Mouse (Mus musculus): ENCODE data around the gene Wwox. TPM values are rescaled to one million over a fixed set of nuclear protein-coding genes. Genes with fewer than 3 reads are reported as not detected.

The Wwox gene
- polyA plus RNA-seq, 1 experiment from 2014 or later, result 14.0 TPM

DNA sequence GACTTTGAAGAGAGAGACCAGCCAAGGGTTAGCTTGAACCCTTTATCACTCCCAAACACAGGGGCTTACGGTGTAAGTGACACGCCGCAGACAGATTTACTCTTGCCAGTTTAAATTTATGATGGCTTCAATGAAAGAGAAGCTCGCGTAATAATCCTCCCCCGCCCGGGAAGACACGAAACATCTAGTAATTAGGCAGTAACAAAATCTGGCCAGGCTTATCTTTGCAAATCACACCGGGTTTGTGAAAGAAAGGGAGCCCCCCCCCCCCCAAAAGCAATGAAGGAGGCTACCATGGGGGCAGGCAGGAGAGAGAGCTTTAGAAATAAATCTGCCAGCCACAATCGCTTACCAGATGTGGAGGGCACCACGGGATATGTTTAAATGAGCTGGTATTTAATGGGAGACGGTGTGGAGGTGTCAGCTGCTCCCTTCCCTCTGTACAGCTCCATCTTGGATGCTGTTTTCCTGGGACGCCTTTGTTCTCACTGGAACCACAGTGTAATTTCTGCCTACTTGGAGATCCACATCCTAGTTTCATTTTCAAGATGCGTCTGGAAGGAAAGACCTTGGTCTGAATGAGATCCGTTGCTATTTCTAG lies 268.2 kb downstream of the Wwox start:
- no peaks in the 10 kb centered on the region for H3K36me3 ChIP-seq (ENCODE audit: control insufficient read depth, insufficient read depth, low read length)
- 0 out of 2 replicates have a peak overlapping the region, but pooled peaks have one; percentile 14 for H3K27ac ChIP-seq (ENCODE audit: low read depth)
- H3K27me3 ChIP-seq (replicated peaks; ENCODE audit: control insufficient read depth, insufficient read depth, low read length), result no peaks in the 10 kb centered on the region
- peak overlapping the region; percentile 24; the same call in 1 of the 2 replicates for H3K4me2 ChIP-seq (ENCODE audit: low read length)
- no peak overlapping the region for H3K4me3 ChIP-seq (ENCODE audit: low read depth, low read length)
- H3K9ac ChIP-seq (ENCODE audit: low read length), result peak overlapping the region; percentile 8; the same call in 1 of the 2 replicates
- DNase-seq (ENCODE audit: low spot score) (no peak), ATAC-seq (replicated peaks; ENCODE audit: low FRiP score, low TSS enrichment, low read depth) (no peak)
- peaks cover 10% of the 10 kb centered on the region for H3K4me1 ChIP-seq (replicated peaks; ENCODE audit: control insufficient read depth, insufficient read depth, low read length)
- H3K9me3 ChIP-seq (ENCODE audit: control insufficient read depth, low read length), result no peaks in the 10 kb centered on the region
- WGBS, result 20% methylated on average over 15 of the region's 15 CpGs

DNA sequence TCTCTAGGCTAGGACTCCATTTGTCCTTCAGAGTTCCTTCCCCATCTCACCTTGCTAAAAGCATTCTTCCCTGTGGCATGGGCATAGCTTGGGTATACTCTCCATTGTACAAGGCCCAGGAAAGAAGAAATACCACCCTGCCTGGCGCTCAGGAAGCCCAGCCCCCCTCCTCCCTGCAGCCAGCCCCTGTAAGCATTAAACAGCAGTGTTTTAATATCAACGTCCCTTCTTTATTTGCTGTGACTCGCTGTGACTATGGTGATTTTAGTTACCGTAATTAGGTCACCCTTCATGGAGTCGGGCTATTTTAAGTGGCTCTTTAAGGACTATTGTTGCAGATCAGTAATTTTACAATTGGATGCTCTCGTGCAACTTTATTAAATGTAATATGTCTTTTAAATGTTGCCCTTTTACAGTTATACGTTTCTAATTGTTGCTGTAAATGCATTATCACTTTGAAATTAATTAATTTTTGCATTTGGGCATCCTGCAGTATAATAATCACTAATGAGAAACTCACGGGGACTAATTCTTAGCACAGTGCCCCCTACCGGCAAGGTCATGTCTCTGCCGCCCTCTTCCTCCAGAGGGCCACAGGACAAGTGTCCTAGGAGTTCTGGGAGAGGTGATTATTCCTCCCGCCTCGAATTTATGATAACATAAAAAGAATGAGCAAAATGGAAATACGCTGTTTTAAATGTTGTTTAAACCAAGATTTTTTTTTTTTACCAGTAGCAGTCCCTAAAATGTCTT lies 276.0 kb downstream of the Wwox start:
- WGBS, result 73% methylated on average over 13 of the region's 13 CpGs
- DNase-seq (ENCODE audit: low spot score), result no peak
- H3K27ac ChIP-seq (ENCODE audit: low read depth), result no peak overlapping the region

DNA sequence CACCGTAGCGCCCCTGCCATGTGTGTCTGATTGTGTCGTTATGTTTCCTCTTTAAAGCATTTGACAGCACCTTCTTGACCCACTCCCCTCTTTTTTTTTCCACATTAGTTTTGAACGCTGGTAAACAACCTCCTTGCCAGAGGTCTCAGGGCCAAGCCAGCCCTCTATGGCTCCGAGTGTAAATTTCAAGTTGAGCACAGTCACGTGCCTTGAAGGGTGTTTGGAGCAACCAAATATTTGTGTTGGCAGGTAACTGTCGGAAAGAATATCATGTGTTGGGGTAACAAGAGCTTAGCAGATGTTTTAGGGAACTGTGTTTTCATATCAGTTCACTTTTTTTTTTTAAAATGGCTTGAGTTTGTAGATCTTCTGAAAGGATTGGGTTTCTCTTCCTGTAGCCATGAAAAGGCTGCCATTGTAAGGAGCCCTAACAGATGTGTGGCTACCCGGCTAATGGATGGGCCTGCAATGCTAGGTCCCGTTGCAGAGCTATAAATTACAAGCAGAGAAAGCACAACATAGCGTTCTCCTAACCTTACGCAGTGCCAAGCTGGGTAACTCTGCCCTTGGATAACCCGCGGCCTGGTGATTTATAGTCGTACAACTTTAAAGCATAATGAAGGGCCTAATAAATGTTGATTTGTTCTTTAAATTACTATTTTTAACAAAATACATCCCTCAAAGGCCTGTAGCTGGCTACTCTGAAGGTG lies 277.2 kb downstream of the Wwox start:
- ATAC-seq (replicated peaks; ENCODE audit: low FRiP score, low TSS enrichment, low read depth), result no peak
- no peaks in the 10 kb centered on the region for H3K4me1 ChIP-seq (replicated peaks; ENCODE audit: control insufficient read depth, insufficient read depth, low read length)
- 55% methylated on average over 14 of the region's 14 CpGs for WGBS
- H3K27me3 ChIP-seq (replicated peaks; ENCODE audit: control insufficient read depth, insufficient read depth, low read length), result no peaks in the 10 kb centered on the region
- H3K4me2 ChIP-seq (ENCODE audit: low read length), result no peak overlapping the region
- H3K9ac ChIP-seq (ENCODE audit: low read length), result no peak overlapping the region
- H3K36me3 ChIP-seq (ENCODE audit: control insufficient read depth, insufficient read depth, low read length), result no peaks in the 10 kb centered on the region
- H3K9me3 ChIP-seq (ENCODE audit: control insufficient read depth, low read length), result no peaks in the 10 kb centered on the region
- no peak overlapping the region for H3K27ac ChIP-seq (ENCODE audit: low read depth)
- DNase-seq (ENCODE audit: low spot score), result no peak
- no peak overlapping the region for H3K4me3 ChIP-seq (ENCODE audit: low read depth, low read length)

More for the DNA sequence above, 276.0 kb downstream of the Wwox start:
- H3K4me3 ChIP-seq (ENCODE audit: low read depth, low read length), result no peak overlapping the region
- H3K27me3 ChIP-seq (replicated peaks; ENCODE audit: control insufficient read depth, insufficient read depth, low read length), result no peaks in the 10 kb centered on the region
- no peaks in the 10 kb centered on the region for H3K36me3 ChIP-seq (ENCODE audit: control insufficient read depth, insufficient read depth, low read length)
- ATAC-seq (replicated peaks; ENCODE audit: low FRiP score, low TSS enrichment, low read depth), result no peak
- H3K4me1 ChIP-seq (replicated peaks; ENCODE audit: control insufficient read depth, insufficient read depth, low read length), result no peaks in the 10 kb centered on the region
- H3K4me2 ChIP-seq (ENCODE audit: low read length), result no peak overlapping the region
- no peak overlapping the region for H3K9ac ChIP-seq (ENCODE audit: low read length)
- no peaks in the 10 kb centered on the region for H3K9me3 ChIP-seq (ENCODE audit: control insufficient read depth, low read length)

DNA sequence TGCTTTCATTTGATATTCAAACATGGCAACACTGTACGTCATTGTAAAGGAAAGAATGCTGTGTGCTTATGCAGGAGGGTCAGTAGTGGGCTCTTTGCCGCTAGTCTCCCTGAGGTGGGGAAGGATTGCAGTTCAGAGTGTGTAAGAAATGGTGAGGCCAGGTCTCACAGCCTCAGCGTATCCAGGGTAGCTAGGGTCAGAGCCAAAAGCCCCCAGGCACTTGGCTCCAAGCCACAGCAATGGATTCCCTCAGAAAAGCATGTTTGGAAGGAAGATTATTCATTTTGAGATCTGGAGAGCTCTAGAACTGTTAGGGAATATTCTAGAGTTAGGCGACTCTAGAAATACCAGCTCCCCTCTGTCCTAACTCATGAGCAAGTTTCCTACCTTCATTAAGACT lies 279.4 kb downstream of the Wwox start:
- Histone ChIP-seq H3K27me3 (replicated peaks; ENCODE audit: control insufficient read depth, insufficient read depth, low read length) (no peaks in the 10 kb centered on the region), H3K9ac (ENCODE audit: low read length) (no peak overlapping the region), H3K4me1 (replicated peaks; ENCODE audit: control insufficient read depth, insufficient read depth, low read length) (no peaks in the 10 kb centered on the region), H3K27ac (ENCODE audit: low read depth) (no peak overlapping the region), H3K4me3 (ENCODE audit: low read depth, low read length) (no peak overlapping the region), H3K36me3 (ENCODE audit: control insufficient read depth, insufficient read depth, low read length) (no peaks in the 10 kb centered on the region), H3K9me3 (ENCODE audit: control insufficient read depth, low read length) (no peaks in the 10 kb centered on the region), H3K4me2 (ENCODE audit: low read length) (no peak overlapping the region)
- no peak for DNase-seq (ENCODE audit: low spot score)
- WGBS, result 81% methylated on average over 4 of the region's 4 CpGs
- ATAC-seq (replicated peaks; ENCODE audit: low FRiP score, low TSS enrichment, low read depth), result no peak

DNA sequence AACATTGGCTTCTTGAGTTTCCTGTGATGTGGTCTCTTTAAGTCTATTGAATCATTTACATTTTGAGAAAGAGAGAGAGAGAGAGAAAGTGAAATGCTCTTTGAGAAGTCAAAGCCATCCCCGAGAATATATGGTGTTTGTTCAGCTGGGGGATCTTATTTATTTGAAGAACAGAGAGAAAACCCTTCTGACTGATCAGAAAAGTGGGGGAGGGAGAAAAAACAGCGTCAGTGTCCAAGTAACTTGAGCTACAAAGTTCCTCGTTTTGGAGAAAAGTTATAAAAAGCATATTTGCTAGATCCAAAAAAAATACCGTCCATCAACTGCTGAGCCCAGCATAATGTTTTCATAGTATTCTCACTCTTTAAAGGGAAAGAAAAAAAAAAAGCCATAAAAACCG lies 283.2 kb downstream of the Wwox start:
- no peak for ATAC-seq (replicated peaks; ENCODE audit: low FRiP score, low TSS enrichment, low read depth)
- WGBS, result 46% methylated on average over 5 of the region's 5 CpGs
- Histone ChIP-seq H3K27me3 (replicated peaks; ENCODE audit: control insufficient read depth, insufficient read depth, low read length) (no peaks in the 10 kb centered on the region), H3K27ac (ENCODE audit: low read depth) (no peak overlapping the region), H3K4me2 (ENCODE audit: low read length) (no peak overlapping the region), H3K9ac (ENCODE audit: low read length) (no peak overlapping the region), H3K4me1 (replicated peaks; ENCODE audit: control insufficient read depth, insufficient read depth, low read length) (no peaks in the 10 kb centered on the region), H3K4me3 (ENCODE audit: low read depth, low read length) (no peak overlapping the region), H3K9me3 (ENCODE audit: control insufficient read depth, low read length) (no peaks in the 10 kb centered on the region), H3K36me3 (ENCODE audit: control insufficient read depth, insufficient read depth, low read length) (no peaks in the 10 kb centered on the region)
- no peak for DNase-seq (ENCODE audit: low spot score)

DNA sequence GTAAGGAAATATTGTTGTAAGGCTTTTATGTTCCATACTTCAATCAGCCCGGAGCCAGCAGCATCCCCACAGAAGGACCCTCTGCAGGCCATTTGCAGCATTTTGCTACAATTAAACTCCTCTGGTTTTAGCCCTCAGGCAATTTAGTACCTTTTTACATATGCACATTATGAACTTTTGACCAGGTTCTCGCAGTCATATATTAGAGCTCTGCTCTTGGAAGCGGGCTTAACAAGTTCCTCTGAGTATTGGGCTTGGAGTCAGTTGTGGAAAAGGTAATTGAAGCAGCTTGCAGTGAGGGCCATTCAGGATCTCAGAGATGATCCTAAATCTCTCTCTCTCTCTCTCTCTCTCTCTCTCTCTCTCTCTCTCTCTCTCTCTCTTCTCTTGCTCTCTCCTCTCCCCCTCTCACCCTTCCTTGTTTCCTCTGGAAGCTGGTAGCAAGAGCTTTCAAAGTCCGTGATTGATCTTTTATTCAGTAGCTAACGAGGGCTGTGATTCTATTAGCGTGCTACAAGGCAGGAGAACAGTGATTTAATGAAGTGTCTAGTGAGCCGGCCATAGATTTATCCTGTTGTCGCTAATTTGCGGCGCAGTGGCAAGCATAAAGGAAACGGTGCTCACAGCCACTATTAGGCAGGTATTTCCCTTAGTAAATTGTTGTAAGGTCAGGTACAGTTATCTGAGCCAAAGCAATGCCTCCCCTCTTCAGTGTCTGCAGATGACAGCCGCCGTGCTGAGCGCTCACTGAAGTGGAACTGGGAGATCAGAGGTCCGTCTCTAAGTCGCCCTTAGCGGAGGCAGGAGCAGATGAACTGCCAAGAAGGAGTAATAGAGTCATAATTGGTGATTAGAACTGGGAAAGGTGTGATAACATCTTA lies 292.0 kb downstream of the Wwox start:
- no peak overlapping the region for H3K4me2 ChIP-seq (ENCODE audit: low read length)
- WGBS, result 55% methylated on average over 17 of the region's 17 CpGs

DNA sequence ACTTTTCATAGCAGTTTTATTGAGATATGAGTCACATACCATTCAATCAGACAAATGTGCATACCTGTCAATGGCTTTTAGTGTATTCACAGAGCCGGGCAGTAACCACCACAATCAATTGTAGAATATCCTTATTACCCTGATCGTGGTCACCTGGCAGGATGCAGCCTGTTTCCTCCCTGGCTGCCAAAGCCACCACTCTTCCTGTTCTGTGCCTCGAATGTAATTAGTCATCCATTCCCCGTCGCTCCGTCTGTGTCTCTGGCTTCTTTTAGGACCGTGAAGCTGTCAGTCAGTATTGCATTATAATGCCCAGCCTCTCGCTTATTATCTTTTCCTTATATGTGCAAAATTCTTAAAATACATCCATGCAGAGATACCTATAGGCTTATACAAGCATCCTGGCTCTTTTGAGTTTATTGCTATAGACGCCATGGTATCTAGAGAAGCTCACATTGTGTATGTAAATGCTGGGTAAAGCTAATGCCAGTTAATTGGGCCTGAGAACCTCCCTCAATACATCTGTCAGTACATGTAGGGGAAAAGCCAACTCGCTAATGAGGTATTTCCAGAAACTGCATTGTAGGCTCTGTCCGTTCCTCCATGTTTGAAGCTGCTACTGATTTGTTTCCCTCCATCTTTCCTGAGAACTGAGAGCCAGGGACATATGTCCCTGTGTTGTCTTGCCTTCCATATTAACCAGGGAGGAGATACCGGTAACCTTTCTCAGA lies 303.9 kb downstream of the Wwox start:
- H3K4me1 ChIP-seq (replicated peaks; ENCODE audit: control insufficient read depth, insufficient read depth, low read length), result no peaks in the 10 kb centered on the region
- no peaks in the 10 kb centered on the region for H3K36me3 ChIP-seq (ENCODE audit: control insufficient read depth, insufficient read depth, low read length)
- DNase-seq (ENCODE audit: low spot score) (no peak), ATAC-seq (replicated peaks; ENCODE audit: low FRiP score, low TSS enrichment, low read depth) (no peak)
- peaks cover 5% of the 10 kb centered on the region for H3K9me3 ChIP-seq (ENCODE audit: control insufficient read depth, low read length)
- H3K27me3 ChIP-seq (replicated peaks; ENCODE audit: control insufficient read depth, insufficient read depth, low read length), result no peaks in the 10 kb centered on the region
- no peak overlapping the region for H3K9ac ChIP-seq (ENCODE audit: low read length)
- no peak overlapping the region for H3K4me2 ChIP-seq (ENCODE audit: low read length)
- no peak overlapping the region for H3K4me3 ChIP-seq (ENCODE audit: low read depth, low read length)
- no peak overlapping the region for H3K27ac ChIP-seq (ENCODE audit: low read depth)
- 76% methylated on average over 12 of the region's 12 CpGs for WGBS

More for the DNA sequence above, 292.0 kb downstream of the Wwox start:
- ATAC-seq (replicated peaks; ENCODE audit: low FRiP score, low TSS enrichment, low read depth) (no peak), DNase-seq (ENCODE audit: low spot score) (no peak)
- Histone ChIP-seq H3K27ac (ENCODE audit: low read depth) (no peak overlapping the region), H3K27me3 (replicated peaks; ENCODE audit: control insufficient read depth, insufficient read depth, low read length) (no peaks in the 10 kb centered on the region), H3K4me3 (ENCODE audit: low read depth, low read length) (no peak overlapping the region), H3K4me1 (replicated peaks; ENCODE audit: control insufficient read depth, insufficient read depth, low read length) (no peaks in the 10 kb centered on the region), H3K36me3 (ENCODE audit: control insufficient read depth, insufficient read depth, low read length) (no peaks in the 10 kb centered on the region), H3K9ac (ENCODE audit: low read length) (no peak overlapping the region), H3K9me3 (ENCODE audit: control insufficient read depth, low read length) (no peaks in the 10 kb centered on the region)

DNA sequence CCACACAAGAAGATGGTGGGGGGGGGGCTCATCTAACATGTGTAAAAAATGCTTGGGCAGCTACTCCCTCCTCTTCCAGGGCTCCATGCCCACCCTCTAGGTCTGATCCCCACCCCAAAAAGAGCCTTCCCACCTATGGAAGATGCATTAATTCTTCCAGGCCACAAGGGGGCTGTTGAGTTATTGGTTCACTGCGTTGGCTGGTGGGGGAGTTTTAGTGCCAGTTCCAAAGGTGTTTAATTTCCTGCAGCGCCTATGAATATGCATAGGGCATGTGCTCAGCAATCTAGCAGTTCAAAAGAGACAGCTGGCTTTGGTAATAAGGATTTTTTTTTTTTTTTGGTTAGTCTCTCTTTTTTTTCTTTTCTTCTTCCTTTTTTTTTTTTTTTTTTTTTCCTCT lies 306.9 kb downstream of the Wwox start:
- H3K9ac ChIP-seq (ENCODE audit: low read length), result no peak overlapping the region

More for the DNA sequence above, 306.9 kb downstream of the Wwox start:
- Histone ChIP-seq H3K27me3 (replicated peaks; ENCODE audit: control insufficient read depth, insufficient read depth, low read length) (no peaks in the 10 kb centered on the region), H3K27ac (ENCODE audit: low read depth) (no peak overlapping the region), H3K36me3 (ENCODE audit: control insufficient read depth, insufficient read depth, low read length) (no peaks in the 10 kb centered on the region), H3K9me3 (ENCODE audit: control insufficient read depth, low read length) (no peaks in the 10 kb centered on the region), H3K4me2 (ENCODE audit: low read length) (no peak overlapping the region), H3K4me1 (replicated peaks; ENCODE audit: control insufficient read depth, insufficient read depth, low read length) (no peaks in the 10 kb centered on the region), H3K4me3 (ENCODE audit: low read depth, low read length) (no peak overlapping the region)
- ATAC-seq (replicated peaks; ENCODE audit: low FRiP score, low TSS enrichment, low read depth), result no peak
- DNase-seq (ENCODE audit: low spot score), result no peak
- 74% methylated on average over 2 of the region's 2 CpGs for WGBS
